Mouse (Mus musculus): ENCODE data around the gene Myh2.

The Myh2 gene

GRCm38 (mm10) chr11:67153123-67153522 lies 17.7 kb upstream of the Myh2 start:
- DNase-seq (ENCODE audit: low spot score), result no peak

- no peak for DNase-seq (ENCODE audit: low spot score)
Observed at GRCm38 (mm10) chr11:67153843-67154242, 17.0 kb upstream of the Myh2 start.

- no peak for DNase-seq (ENCODE audit: low spot score)
Observed at GRCm38 (mm10) chr11:67155650-67156049, 15.2 kb upstream of the Myh2 start.

GRCm38 (mm10) chr11:67160131-67160530 lies 10.7 kb upstream of the Myh2 start:
- DNase-seq (ENCODE audit: low spot score), result no peak

- DNase-seq (ENCODE audit: low spot score), result no peak
Observed at GRCm38 (mm10) chr11:67163701-67164100, 7.1 kb upstream of the Myh2 start.

GRCm38 (mm10) chr11:67164851-67165250 lies 6.0 kb upstream of the Myh2 start:
- no peak for DNase-seq (ENCODE audit: low spot score)

GRCm38 (mm10) chr11:67169301-67169700 lies 1.5 kb upstream of the Myh2 start:
- no peak for DNase-seq (ENCODE audit: low spot score)

GRCm38 (mm10) chr11:67172439-67172838 lies 1.6 kb downstream of the Myh2 start:
- DNase-seq (ENCODE audit: low spot score), result no peak

- DNase-seq (ENCODE audit: low spot score), result no peak
Observed at GRCm38 (mm10) chr11:67176376-67176775, 5.5 kb downstream of the Myh2 start.

- DNase-seq (ENCODE audit: low spot score), result no peak
Observed at GRCm38 (mm10) chr11:67190316-67190715, 19.5 kb downstream of the Myh2 start.

- DNase-seq (ENCODE audit: low spot score), result no peak
Observed at GRCm38 (mm10) chr11:67190814-67191213, 20.0 kb downstream of the Myh2 start.

- DNase-seq (ENCODE audit: low spot score), result no peak
Observed at GRCm38 (mm10) chr11:67191496-67191895, 20.7 kb downstream of the Myh2 start.

GRCm38 (mm10) chr11:67199321-67199720 lies 28.5 kb downstream of the Myh2 start:
- DNase-seq (ENCODE audit: low spot score), result no peak

- DNase-seq (ENCODE audit: low spot score), result no peak
Observed at GRCm38 (mm10) chr11:67199752-67200151, 28.9 kb downstream of the Myh2 start, which contains the start of gene Myh1. Gene Myh1, plus strand, starts transcription at chr11:67200052.

GRCm38 (mm10) chr11:67204766-67205165 lies 33.9 kb downstream of the Myh2 start:
- no peak for DNase-seq (ENCODE audit: low spot score)

- no peak for DNase-seq (ENCODE audit: low spot score)
Observed at GRCm38 (mm10) chr11:67221803-67222202, 51.0 kb downstream of the Myh2 start.

GRCm38 (mm10) chr11:67224466-67224865 lies 53.6 kb downstream of the Myh2 start:
- no peak for DNase-seq (ENCODE audit: low spot score)

GRCm38 (mm10) chr11:67228731-67229130 lies 57.9 kb downstream of the Myh2 start:
- DNase-seq (ENCODE audit: low spot score), result no peak

GRCm38 (mm10) chr11:67229166-67229565 lies 58.3 kb downstream of the Myh2 start:
- no peak for DNase-seq (ENCODE audit: low spot score)

GRCm38 (mm10) chr11:67229946-67230345 lies 59.1 kb downstream of the Myh2 start:
- peak; percentile 72 for DNase-seq (ENCODE audit: low spot score)

- peak; percentile 51 for DNase-seq (ENCODE audit: low spot score)
Observed at GRCm38 (mm10) chr11:67235639-67236358, 65.0 kb downstream of the Myh2 start.

- no peak for DNase-seq (ENCODE audit: low spot score)
Observed at GRCm38 (mm10) chr11:67236799-67237198, 66.0 kb downstream of the Myh2 start.

- DNase-seq (ENCODE audit: low spot score), result no peak
Observed at GRCm38 (mm10) chr11:67237481-67238079, 66.8 kb downstream of the Myh2 start, which contains the start of gene Myh4. Gene Myh4, plus strand, starts transcription at chr11:67238029.

GRCm38 (mm10) chr11:67241051-67241450 lies 70.2 kb downstream of the Myh2 start:
- no peak for DNase-seq (ENCODE audit: low spot score)

Measured in lung, postnatal 25 days (tissue).